Mouse (Mus musculus): ENCODE results near the gene Lrch4. TPM values are rescaled to one million over a fixed set of nuclear protein-coding genes. Genes with fewer than 3 reads are reported as not detected.

Gene Lrch4
- polyA plus RNA-seq, 1 experiment from 2014 or later, result 35.3 TPM

DNA sequence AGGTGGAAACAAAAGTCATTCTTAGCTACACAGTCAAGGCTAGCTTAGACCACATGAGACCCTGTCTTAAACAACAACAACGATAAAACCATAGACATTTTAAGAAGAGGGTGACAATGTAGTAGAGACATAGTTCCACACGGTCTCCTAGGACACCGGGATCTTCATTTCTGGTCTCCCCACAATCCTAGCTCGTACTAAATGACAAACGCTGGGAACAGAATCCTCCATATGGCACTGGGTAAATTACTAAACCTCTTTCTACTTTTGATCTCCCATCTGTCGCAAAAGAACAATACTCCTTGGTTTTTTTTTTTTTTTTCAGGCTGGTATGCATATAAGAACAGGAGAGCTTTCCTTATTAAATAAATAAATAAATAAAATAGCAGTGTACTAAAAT lies 53.6 kb downstream of the Lrch4 start:
- 92% methylated on average over 6 of the region's 6 CpGs for WGBS
- no peak overlapping the region for H3K4me3 ChIP-seq (ENCODE audit: low read depth, low read length)
- H3K9ac ChIP-seq (ENCODE audit: low read length), result no peak overlapping the region
- no peaks in the 10 kb centered on the region for H3K9me3 ChIP-seq (ENCODE audit: control insufficient read depth, low read length)
- no peaks in the 10 kb centered on the region for H3K27me3 ChIP-seq (ENCODE audit: control insufficient read depth, insufficient read depth, low read length)
- no peak overlapping the region for H3K4me2 ChIP-seq (ENCODE audit: low read depth, severe bottlenecking)
- H3K36me3 ChIP-seq (ENCODE audit: control insufficient read depth, insufficient read depth, low read length), result no peaks in the 10 kb centered on the region
- ATAC-seq (ENCODE audit: insufficient number of reproducible peaks, low FRiP score, low TSS enrichment, low read depth), result no peak
- H3K4me1 ChIP-seq (ENCODE audit: control insufficient read depth, insufficient read depth, low read length), result 0 out of 2 replicates have a peak, but pooled peaks cover 6% of the 10 kb centered on the region
- DNase-seq (ENCODE audit: low spot score), result no peak
- H3K27ac ChIP-seq (replicated peaks; ENCODE audit: low read depth, low read length), result no peak overlapping the region

DNA sequence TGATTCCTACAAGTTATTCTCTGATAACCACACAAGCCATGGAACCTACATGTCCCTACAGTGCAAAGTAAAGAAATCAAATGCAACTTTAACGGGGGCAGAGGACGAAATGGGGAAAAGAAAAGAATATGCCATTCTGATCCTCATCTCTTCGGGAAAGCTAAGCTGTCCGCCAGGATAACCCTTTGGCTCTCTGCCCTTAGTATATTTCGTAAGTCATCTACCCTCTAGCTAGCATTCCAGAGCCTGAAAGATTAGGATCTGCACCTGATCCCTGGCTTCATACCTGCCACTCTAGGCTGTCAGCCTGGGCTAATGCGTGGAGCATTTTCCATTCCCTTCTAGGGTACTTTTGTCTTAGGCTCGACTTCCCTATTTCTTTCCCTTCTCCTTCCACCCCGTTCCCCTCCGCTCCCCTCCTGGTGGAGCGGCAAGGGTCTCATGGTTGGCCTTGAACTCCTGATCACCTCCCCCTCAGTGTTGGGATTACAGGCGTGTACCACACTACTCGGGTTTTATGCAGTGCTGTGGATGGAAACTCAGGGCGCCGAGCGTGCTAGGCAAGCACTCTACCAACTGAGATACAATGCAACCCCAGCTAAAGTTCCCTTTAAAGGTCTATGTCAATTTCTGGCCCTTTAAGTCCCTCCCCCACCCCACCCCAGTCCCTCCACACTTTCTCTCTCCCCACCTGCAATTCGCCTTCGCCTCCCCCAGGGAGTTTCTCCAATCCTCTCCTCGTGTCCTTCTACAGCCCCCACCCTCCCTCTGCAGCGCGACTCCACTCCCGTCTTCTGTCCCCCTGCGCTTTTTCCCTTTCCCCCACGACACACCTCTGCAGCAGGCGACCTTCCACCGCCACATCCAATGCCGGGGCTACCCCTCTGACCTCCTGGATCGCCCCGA lies 54.7 kb downstream of the Lrch4 start:
- Histone ChIP-seq H3K36me3 (ENCODE audit: control insufficient read depth, insufficient read depth, low read length) (no peaks in the 10 kb centered on the region), H3K4me1 (ENCODE audit: control insufficient read depth, insufficient read depth, low read length) (0 out of 2 replicates have a peak, but pooled peaks cover 6% of the 10 kb centered on the region), H3K9me3 (ENCODE audit: control insufficient read depth, low read length) (no peaks in the 10 kb centered on the region), H3K27ac (replicated peaks; ENCODE audit: low read depth, low read length) (no peak overlapping the region), H3K4me2 (ENCODE audit: low read depth, severe bottlenecking) (peak overlapping the region; percentile 63), H3K9ac (ENCODE audit: low read length) (peak overlapping the region; percentile 61), H3K4me3 (ENCODE audit: low read depth, low read length) (peak overlapping the region; percentile 64), H3K27me3 (ENCODE audit: control insufficient read depth, insufficient read depth, low read length) (no peaks in the 10 kb centered on the region)
- no peak for DNase-seq (ENCODE audit: low spot score)
- WGBS, result 16% methylated on average over 28 of the region's 28 CpGs
- ATAC-seq (ENCODE audit: insufficient number of reproducible peaks, low FRiP score, low TSS enrichment, low read depth), result no peak

DNA sequence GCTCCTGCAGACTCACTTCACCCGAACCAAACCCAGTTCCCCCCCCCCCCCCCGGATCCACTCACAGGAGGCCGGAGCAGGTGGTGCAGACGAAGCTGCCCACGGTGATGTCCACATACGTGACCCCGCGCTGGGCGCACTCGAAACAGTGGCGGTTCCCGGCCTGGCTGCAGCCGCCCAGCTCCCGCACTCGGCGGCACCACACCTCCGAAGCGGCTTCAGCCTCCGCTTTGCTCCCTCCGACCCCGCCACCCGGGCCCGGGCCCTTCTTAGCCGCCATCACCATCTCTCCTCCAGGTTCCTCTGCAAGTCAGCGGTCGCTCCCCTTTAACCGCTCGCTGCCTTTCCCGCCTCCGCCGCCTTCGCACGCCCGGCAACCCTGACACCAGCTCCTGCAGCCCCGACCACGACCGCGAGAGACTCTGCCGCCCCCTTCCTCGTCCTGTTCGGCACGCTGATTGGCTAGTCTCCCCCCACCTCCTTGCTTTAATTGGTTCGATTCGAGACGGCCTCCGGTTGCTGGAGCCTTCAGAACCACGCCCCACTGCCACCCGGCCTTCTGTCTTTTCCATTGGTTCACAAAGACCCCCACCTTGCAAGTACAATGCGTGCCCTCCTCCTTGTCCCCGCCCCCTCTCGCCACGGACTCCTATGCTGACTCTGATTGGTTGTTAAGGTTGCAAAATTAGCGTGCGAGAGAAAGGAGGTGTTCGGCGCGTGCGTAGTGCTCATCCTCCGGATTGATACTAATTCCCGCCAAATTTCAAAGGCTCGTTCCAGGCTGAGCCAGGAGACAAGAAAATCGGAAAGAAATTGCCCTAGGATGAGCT lies 55.6 kb downstream of the Lrch4 start, which contains the start of gene Agfg2:
TSS of gene Agfg2 (minus strand) at position 433 of the 830 bp plus-strand sequence.
- ATAC-seq (ENCODE audit: insufficient number of reproducible peaks, low FRiP score, low TSS enrichment, low read depth) (peak; percentile 99), DNase-seq (ENCODE audit: low spot score) (peak; percentile 98)
- Histone ChIP-seq H3K27me3 (ENCODE audit: control insufficient read depth, insufficient read depth, low read length) (no peaks in the 10 kb centered on the region), H3K4me3 (ENCODE audit: low read depth, low read length) (peak within 1 kb of the TSS; percentile 64), H3K9me3 (ENCODE audit: control insufficient read depth, low read length) (no peaks in the 10 kb centered on the region), H3K4me2 (ENCODE audit: low read depth, severe bottlenecking) (peak within 1 kb of the TSS; percentile 63), H3K27ac (replicated peaks; ENCODE audit: low read depth, low read length) (no peak within 1 kb of the TSS), H3K4me1 (ENCODE audit: control insufficient read depth, insufficient read depth, low read length) (0 out of 2 replicates have a peak, but pooled peaks cover 6% of the 10 kb centered on the region), H3K36me3 (ENCODE audit: control insufficient read depth, insufficient read depth, low read length) (no peaks in the 10 kb centered on the region), H3K9ac (ENCODE audit: low read length) (peak within 1 kb of the TSS; percentile 61)
- under 1% methylated on average over 56 of the region's 62 CpGs for WGBS

DNA sequence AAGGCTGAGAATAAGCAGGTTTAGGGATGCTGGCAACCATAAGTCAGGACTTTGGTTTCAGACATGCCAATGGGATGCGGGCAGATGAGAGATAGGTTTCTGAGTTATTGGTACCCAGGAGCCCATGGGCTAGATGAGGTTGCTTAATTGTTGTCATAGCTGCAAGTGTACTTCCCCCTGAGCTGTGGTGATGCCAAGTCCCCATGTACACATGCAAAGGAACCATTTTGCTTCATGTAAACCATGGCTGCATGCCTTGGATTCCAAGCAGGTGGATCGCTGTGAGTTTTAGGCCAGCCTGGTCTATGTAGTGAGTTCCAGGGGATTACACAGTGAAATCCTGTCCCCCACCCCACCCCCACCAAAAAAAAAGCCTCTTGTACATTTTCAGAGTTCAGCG lies 56.7 kb downstream of the Lrch4 start:
- H3K4me2 ChIP-seq (ENCODE audit: low read depth, severe bottlenecking), result no peak overlapping the region
- 95% methylated on average over 3 of the region's 3 CpGs for WGBS
- H3K27ac ChIP-seq (replicated peaks; ENCODE audit: low read depth, low read length), result no peak overlapping the region
- H3K9me3 ChIP-seq (ENCODE audit: control insufficient read depth, low read length), result no peaks in the 10 kb centered on the region
- DNase-seq (ENCODE audit: low spot score) (no peak), ATAC-seq (ENCODE audit: insufficient number of reproducible peaks, low FRiP score, low TSS enrichment, low read depth) (no peak)
- no peak overlapping the region for H3K9ac ChIP-seq (ENCODE audit: low read length)
- H3K27me3 ChIP-seq (ENCODE audit: control insufficient read depth, insufficient read depth, low read length), result no peaks in the 10 kb centered on the region
- H3K4me3 ChIP-seq (ENCODE audit: low read depth, low read length), result no peak overlapping the region
- H3K4me1 ChIP-seq (ENCODE audit: control insufficient read depth, insufficient read depth, low read length), result 0 out of 2 replicates have a peak, but pooled peaks cover 6% of the 10 kb centered on the region
- H3K36me3 ChIP-seq (ENCODE audit: control insufficient read depth, insufficient read depth, low read length), result no peaks in the 10 kb centered on the region

DNA sequence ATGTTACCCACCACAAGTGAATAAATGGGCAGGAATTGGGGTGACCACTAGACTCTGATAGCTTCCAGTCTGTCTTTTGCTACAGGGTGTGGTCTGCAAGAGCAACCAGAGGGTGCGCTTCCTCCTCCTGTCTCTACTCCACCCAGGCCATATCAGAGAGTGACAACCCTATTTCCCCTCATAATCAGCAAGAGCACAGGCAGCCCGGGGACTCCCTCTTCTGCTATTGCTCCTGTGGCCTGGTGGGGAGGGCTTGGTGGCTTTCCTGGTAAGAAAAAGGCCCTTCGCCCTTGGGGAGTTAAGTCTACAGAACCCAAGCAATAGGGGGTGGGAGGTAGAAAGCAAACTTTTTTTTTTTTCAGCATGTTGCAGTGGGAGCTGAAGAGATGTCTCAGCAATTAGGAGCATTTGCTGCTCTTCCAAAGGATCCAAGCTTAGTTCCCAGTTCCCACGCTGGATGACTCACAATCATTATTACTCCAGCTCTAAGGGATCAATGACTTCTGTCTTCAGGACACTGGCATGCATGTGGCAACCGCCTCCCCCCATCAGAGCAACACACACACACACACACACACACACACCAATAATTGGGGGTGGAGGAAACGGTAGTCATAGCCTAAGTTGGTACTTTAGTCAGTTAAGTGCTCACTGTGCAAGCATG lies 57.3 kb downstream of the Lrch4 start:
- Histone ChIP-seq H3K27me3 (ENCODE audit: control insufficient read depth, insufficient read depth, low read length) (no peaks in the 10 kb centered on the region), H3K4me1 (ENCODE audit: control insufficient read depth, insufficient read depth, low read length) (0 out of 2 replicates have a peak, but pooled peaks cover 6% of the 10 kb centered on the region), H3K9ac (ENCODE audit: low read length) (no peak overlapping the region), H3K27ac (replicated peaks; ENCODE audit: low read depth, low read length) (no peak overlapping the region), H3K9me3 (ENCODE audit: control insufficient read depth, low read length) (no peaks in the 10 kb centered on the region), H3K4me3 (ENCODE audit: low read depth, low read length) (no peak overlapping the region), H3K4me2 (ENCODE audit: low read depth, severe bottlenecking) (no peak overlapping the region), H3K36me3 (ENCODE audit: control insufficient read depth, insufficient read depth, low read length) (no peaks in the 10 kb centered on the region)
- WGBS, result 79% methylated on average over 6 of the region's 6 CpGs
- no peak for DNase-seq (ENCODE audit: low spot score)
- no peak for ATAC-seq (ENCODE audit: insufficient number of reproducible peaks, low FRiP score, low TSS enrichment, low read depth)

DNA sequence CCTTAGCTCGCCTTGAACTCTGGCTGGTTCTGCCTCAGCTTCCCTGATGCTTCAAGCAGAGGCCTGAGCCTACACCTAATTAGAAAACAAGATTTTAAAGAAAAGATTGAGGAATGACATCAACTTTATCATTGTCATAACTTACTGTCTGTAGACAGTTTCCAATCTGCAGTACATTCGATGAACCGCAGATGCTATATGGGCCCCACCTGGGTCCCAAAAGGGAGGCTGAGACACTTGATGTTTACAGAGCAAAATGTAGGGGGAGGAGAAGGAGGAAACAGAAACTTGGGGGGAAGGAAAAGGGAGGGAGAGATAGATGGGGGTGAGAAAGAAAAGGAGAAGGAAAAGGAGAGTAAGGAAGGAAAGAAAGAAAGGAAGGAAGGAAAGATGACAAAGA lies 61.1 kb downstream of the Lrch4 start:
- no peak overlapping the region for H3K27ac ChIP-seq (replicated peaks; ENCODE audit: low read depth, low read length)
- no peak overlapping the region for H3K4me3 ChIP-seq (ENCODE audit: low read depth, low read length)
- H3K27me3 ChIP-seq (ENCODE audit: control insufficient read depth, insufficient read depth, low read length), result no peaks in the 10 kb centered on the region
- no peaks in the 10 kb centered on the region for H3K4me1 ChIP-seq (ENCODE audit: control insufficient read depth, insufficient read depth, low read length)
- ATAC-seq (ENCODE audit: insufficient number of reproducible peaks, low FRiP score, low TSS enrichment, low read depth) (no peak), DNase-seq (ENCODE audit: low spot score) (no peak)
- H3K4me2 ChIP-seq (ENCODE audit: low read depth, severe bottlenecking), result no peak overlapping the region
- H3K9me3 ChIP-seq (ENCODE audit: control insufficient read depth, low read length), result no peaks in the 10 kb centered on the region
- no peak overlapping the region for H3K9ac ChIP-seq (ENCODE audit: low read length)
- no peaks in the 10 kb centered on the region for H3K36me3 ChIP-seq (ENCODE audit: control insufficient read depth, insufficient read depth, low read length)
- 87% methylated on average over 3 of the region's 3 CpGs for WGBS

DNA sequence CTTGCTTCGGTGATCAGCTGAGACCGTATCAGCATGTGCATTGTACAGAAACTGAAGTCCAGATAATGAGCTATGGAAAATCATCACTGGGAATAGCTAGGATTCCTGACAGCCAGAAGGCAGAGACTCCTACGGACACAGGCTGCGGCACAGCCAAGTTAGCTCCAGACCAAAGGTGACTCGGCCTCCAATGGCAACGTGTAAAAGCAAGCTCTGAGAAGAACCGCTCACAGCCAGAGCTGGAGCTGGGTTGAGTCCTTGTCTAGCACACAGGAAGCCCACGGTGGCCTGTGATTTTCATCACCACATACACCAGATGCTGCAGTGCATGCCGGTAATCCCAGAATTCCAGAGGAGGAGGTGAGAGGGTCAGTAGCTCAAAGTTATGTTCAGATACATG lies 61.6 kb downstream of the Lrch4 start:
- Histone ChIP-seq H3K27ac (replicated peaks; ENCODE audit: low read depth, low read length) (no peak overlapping the region), H3K9me3 (ENCODE audit: control insufficient read depth, low read length) (no peaks in the 10 kb centered on the region), H3K4me3 (ENCODE audit: low read depth, low read length) (no peak overlapping the region), H3K36me3 (ENCODE audit: control insufficient read depth, insufficient read depth, low read length) (no peaks in the 10 kb centered on the region), H3K9ac (ENCODE audit: low read length) (no peak overlapping the region), H3K27me3 (ENCODE audit: control insufficient read depth, insufficient read depth, low read length) (no peaks in the 10 kb centered on the region), H3K4me2 (ENCODE audit: low read depth, severe bottlenecking) (no peak overlapping the region), H3K4me1 (ENCODE audit: control insufficient read depth, insufficient read depth, low read length) (no peaks in the 10 kb centered on the region)
- ATAC-seq (ENCODE audit: insufficient number of reproducible peaks, low FRiP score, low TSS enrichment, low read depth), result no peak
- WGBS, result 64% methylated on average over 9 of the region's 9 CpGs
- DNase-seq (ENCODE audit: low spot score), result no peak

Measured in limb, embryonic 11.5 days (tissue).